Mouse (Mus musculus) liver, embryonic 11.5 days (tissue): ENCODE data around the gene Zbtb22. TPM values are rescaled to one million over a fixed set of nuclear protein-coding genes. Genes with fewer than 3 reads are reported as not detected.
"Not testable (repeated sequence)": the region's sequence is repeated elsewhere in the genome, so short reads cannot be mapped to it uniquely, and the experiment has no call there.

ENCODE experiments used
- ATAC-seq: fragments of 200-750 bp; cut with Nextera tagmentation; replicated peaks from 2 replicates; pipeline ENCODE4 v1.8.0; 2017; ENCODE audit warnings: moderate number of reproducible peaks, mild to moderate bottlenecking, moderate TSS enrichment, moderate library complexity; ENCODE audit not compliant: low FRiP score
- DNase-seq: peaks from one replicate; pipeline ENCODE4 v3.0.0-alpha.2; 2017; ENCODE audit warnings: low spot score
- H3K27ac ChIP-seq: fragments of 300-500 bp; sonication (generic); 2 replicates; pipeline ENCODE4 v1.5.1; 2014; ENCODE audit warnings: mild to moderate bottlenecking, low read depth, low read length, control low read depth
- H3K27me3 ChIP-seq: fragments of 300-500 bp; sonication (generic); replicated peaks from 2 replicates; pipeline ENCODE4 v1.6.1; 2014; ENCODE audit warnings: low read length, mixed read lengths; ENCODE audit not compliant: control insufficient read depth, insufficient read depth
- H3K36me3 ChIP-seq: fragments of 300-500 bp; sonication (generic); 2 replicates; pipeline ENCODE4 v1.6.1; 2014; ENCODE audit warnings: mild to moderate bottlenecking, low read length, moderate library complexity, mixed read lengths; ENCODE audit not compliant: control insufficient read depth, insufficient read depth
- H3K4me1 ChIP-seq: fragments of 300-500 bp; sonication (generic); replicated peaks from 2 replicates; pipeline ENCODE4 v1.6.1; 2014; ENCODE audit warnings: low read length, mixed read lengths; ENCODE audit not compliant: control insufficient read depth, insufficient read depth
- H3K4me2 ChIP-seq: fragments of 300-500 bp; sonication (generic); 2 replicates; pipeline ENCODE4 v1.6.1; 2014; ENCODE audit warnings: mild to moderate bottlenecking, control low read depth, moderate library complexity
- H3K4me3 ChIP-seq: fragments of 300-500 bp; sonication (generic); 2 replicates; pipeline ENCODE4 v1.5.1; 2014; ENCODE audit warnings: low read depth, low read length, control low read depth
- H3K9ac ChIP-seq: fragments of 300-500 bp; sonication (generic); 2 replicates; pipeline ENCODE4 v1.6.1; 2014; ENCODE audit warnings: low read depth, low read length, control low read depth
- H3K9me3 ChIP-seq: fragments of 300-500 bp; sonication (generic); 2 replicates; pipeline ENCODE4 v1.6.1; 2016; ENCODE audit warnings: low read length, inconsistent platforms, mixed read lengths; ENCODE audit not compliant: control insufficient read depth
- WGBS: fragments of 180-500 bp; shearing (Covaris S2); extraction: QIAGEN DNeasy Blood & Tissue Kit; methylation state at CpG from one replicate; pipeline ENCODE4 v1.1.7; 2014; 5-methylcytosine and 5-hydroxymethylcytosine counted together
- polyA plus RNA-seq: library from polyadenylated mRNA; unstranded; fragments of >200 nt; fragmentation: Nextera tagmentation; extraction: Ambion mirVana; gene quantifications from 2 replicates; pipeline ENCODE4 v1.2.1, GENCODE M21; 2014

Zbtb22 gene
- polyA plus RNA-seq, 1 experiment from 2014 or later: 13.0 TPM

DNA sequence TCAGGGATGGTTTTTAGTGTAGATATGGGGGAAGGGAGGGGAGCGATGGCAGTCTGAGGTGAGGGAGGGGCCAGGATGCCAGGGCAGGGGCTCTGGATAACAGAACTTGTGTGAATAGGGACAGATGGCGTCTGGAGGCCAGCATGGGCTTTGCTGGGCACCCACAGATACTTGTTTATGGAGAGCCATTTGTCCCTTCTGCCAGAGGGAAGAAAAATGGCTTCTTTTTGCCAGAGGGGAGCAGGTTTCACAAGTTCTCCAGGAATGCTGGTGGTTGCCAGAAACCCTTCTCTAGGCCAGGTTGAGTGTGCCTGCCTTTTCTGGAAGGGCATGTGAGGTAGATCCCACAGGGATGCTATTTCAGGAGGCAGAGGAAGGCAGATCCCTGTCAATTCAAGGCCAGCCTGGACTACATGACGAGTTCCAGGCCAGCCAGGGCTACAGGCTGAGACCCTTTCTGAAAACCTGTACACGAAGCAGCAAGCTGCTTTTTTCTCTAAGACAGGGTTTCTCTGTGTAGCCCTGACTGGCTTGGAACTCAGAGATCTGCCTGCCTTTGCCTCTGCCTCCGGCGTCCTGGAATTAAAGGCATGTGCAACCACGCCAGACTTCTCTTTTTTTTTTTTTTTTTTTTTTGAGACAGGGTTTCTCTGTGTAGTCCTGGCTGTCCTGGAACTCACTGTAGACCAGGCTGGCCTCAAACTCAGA lies 15.3 kb upstream of the Zbtb22 start:
- Histone ChIP-seq H3K4me3 (no peak overlapping the region), H3K9me3 (no peaks in the 10 kb centered on the region), H3K4me1 (peaks cover 36% of the 10 kb centered on the region), H3K4me2 (peak overlapping the region; percentile 7), H3K27me3 (no peaks in the 10 kb centered on the region), H3K36me3 (no peaks in the 10 kb centered on the region), H3K9ac (peak overlapping the region; percentile 48), H3K27ac (peak overlapping the region; percentile 87)
- WGBS: 64% methylated on average over 7 of the region's 7 CpGs
- ATAC-seq (no peak), DNase-seq (no peak)

DNA sequence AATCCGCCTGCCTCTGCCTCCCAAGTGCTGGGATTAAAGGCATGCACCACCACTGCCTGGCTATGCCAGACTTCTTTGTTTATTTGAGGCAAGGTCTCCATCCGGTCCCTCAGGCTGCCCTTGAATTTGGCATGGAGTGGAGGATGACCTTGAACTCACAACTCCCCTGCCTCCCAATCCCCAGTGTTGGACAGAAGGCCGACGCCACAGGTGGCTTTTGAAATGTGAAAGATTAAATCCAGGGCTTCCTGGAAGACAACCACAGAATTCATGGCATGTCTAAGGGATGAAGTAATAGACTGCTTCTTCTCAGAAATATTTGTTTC lies 14.8 kb upstream of the Zbtb22 start:
- H3K4me1 ChIP-seq: peaks cover 36% of the 10 kb centered on the region

DNA sequence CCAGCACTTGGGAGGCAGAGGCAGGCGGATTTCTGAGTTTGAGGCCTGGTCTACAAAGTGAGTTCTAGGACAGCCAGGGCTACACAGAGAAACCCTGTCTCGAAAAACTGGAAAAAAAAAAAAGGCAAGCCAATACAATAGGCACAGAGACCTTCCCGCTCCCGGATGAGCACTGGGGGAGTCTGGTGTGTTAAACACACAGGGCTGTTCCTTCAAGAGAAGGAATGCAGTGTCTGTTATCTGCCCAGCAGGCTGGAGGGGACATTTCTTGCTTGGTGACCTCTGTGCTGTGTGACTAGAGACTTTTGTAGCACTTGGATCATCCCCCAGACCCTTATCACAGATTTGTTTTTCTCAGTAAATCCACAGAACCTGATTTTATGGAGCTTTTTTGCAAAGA lies 14.1 kb upstream of the Zbtb22 start:
- Histone ChIP-seq H3K9ac (no peak overlapping the region), H3K4me1 (peaks cover 36% of the 10 kb centered on the region), H3K9me3 (no peaks in the 10 kb centered on the region), H3K27me3 (no peaks in the 10 kb centered on the region), H3K4me3 (no peak overlapping the region), H3K36me3 (no peaks in the 10 kb centered on the region), H3K4me2 (no peak overlapping the region), H3K27ac (no peak overlapping the region)
- no peak for DNase-seq
- ATAC-seq: no peak
- 70% methylated on average over 4 of the region's 4 CpGs for WGBS

More for the DNA sequence above, 14.8 kb upstream of the Zbtb22 start:
- WGBS: 90% methylated on average over 4 of the region's 4 CpGs
- Histone ChIP-seq H3K4me3 (no peak overlapping the region), H3K27ac (no peak overlapping the region), H3K27me3 (no peaks in the 10 kb centered on the region), H3K4me2 (no peak overlapping the region), H3K36me3 (no peaks in the 10 kb centered on the region), H3K9ac (no peak overlapping the region), H3K9me3 (no peaks in the 10 kb centered on the region)
- DNase-seq (no peak), ATAC-seq (no peak)

DNA sequence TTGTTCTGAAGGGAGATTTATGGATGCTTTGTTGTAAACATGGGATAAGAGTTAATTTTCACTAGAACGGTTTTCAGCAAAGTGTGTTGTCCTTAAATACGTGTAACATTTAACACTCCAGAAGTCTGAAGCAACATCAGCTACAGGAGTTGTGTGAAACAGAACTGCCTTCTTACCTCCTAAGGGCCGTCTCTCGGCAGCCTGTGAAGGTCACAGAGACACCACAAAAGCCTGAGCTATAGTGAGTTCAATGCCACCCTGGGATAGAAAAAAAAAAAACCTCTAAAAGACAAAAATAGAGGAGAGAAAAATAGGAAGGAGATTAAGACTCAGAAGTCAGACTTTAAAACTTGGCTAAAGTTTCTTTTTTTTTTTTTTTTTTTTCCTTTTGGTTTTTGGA lies 13.6 kb upstream of the Zbtb22 start:
- H3K9me3 ChIP-seq: no peaks in the 10 kb centered on the region
- H3K4me2 ChIP-seq: peak overlapping the region; percentile 37
- no peaks in the 10 kb centered on the region for H3K27me3 ChIP-seq
- no peak overlapping the region for H3K27ac ChIP-seq
- 67% methylated on average over 4 of the region's 4 CpGs for WGBS
- no peak for DNase-seq
- peaks cover 36% of the 10 kb centered on the region for H3K4me1 ChIP-seq
- H3K4me3 ChIP-seq: no peak overlapping the region
- H3K36me3 ChIP-seq: no peaks in the 10 kb centered on the region
- no peak overlapping the region for H3K9ac ChIP-seq
- ATAC-seq: no peak

DNA sequence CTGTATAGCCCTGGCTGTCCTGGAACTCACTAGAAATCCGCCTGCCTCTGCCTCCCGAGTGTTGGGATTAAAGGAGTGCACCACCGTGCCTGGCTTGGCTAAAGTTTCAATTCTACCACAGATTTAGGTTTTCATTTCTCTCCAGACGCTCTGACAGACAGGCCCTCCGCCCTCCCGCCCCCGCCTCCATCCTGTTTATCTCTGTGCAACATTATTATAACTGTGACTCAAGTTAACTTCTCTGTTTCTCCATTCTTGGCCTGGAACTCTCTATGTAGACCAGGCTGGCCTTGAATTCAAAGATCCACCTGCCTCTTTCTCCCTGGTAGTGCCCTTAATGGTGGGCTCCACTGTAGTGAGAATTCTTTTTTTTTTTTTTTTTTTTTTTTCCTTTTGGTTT lies 13.2 kb upstream of the Zbtb22 start:
- Histone ChIP-seq H3K4me1 (peaks cover 36% of the 10 kb centered on the region), H3K9me3 (no peaks in the 10 kb centered on the region), H3K4me2 (peak overlapping the region; percentile 37), H3K9ac (no peak overlapping the region), H3K4me3 (no peak overlapping the region), H3K36me3 (no peaks in the 10 kb centered on the region), H3K27me3 (no peaks in the 10 kb centered on the region), H3K27ac (peak overlapping the region; percentile 54)
- WGBS: 57% methylated on average over 7 of the region's 7 CpGs
- no peak for DNase-seq
- ATAC-seq: no peak

DNA sequence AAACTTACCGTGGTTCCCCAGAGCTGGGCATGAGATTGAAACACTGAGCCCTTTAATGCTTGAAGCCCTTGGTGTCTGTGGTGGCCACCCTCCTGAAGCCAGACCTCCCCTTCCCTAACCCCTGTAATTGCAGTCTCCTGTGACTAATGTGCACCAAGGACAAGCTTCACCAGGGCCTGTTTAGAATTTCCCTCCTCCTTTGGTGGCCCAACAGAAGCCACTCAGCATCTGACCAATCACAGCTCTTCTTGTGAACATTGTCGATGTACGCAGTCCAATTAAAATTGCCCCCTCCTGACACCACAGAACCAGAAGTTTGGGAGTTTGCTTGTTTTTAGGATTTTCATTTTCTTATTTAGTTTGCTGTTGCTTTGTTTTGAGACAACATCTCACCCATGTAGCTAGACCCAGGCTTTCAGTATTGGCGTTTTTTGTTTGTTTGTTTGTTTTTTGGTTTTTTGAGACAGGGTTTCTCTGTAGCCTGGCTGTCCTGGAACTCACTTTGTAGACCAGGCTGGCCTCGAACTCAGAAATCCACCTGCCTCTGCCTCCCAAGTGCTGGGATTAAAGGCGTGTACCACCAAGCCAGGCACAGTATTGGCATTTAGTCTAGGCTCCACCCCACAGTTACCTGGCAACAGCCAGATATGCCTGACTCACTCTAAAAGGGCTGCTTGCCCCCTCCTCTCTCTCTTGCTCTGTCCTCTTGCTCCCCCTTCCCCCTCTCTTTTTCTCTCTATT lies 11.6 kb upstream of the Zbtb22 start:
- not testable (repeated sequence) for ATAC-seq, H3K9ac ChIP-seq, DNase-seq, H3K4me3 ChIP-seq, H3K9me3 ChIP-seq, H3K4me2 ChIP-seq, H3K36me3 ChIP-seq, H3K27me3 ChIP-seq
- peaks cover 37% of the 10 kb centered on the region for H3K4me1 ChIP-seq
- 0 out of 2 replicates have a peak overlapping the region, but pooled peaks have one; percentile 11 for H3K27ac ChIP-seq
- 68% methylated on average over 6 of the region's 6 CpGs for WGBS

DNA sequence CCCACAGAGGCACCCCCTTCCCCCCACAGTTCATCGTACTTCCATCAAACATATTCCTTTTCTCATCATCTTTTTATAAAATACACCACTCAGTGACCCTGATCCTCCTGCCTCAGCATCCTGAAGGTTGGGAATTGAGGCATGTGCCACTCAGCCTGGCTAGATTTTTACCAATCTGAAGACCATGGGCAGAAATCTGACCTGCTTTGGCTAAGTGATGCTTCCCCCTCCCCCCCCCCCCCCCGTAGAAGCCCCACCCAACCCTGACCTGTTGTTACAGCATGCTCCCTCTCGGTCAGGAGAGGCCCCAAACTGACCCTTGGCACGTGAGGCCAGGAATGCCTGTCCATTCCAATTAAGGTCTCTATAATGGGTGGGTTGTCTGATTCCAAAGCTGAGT lies 10.9 kb upstream of the Zbtb22 start, which contains the start of gene Platr17:
Gene Platr17 (plus strand): TSS at position 301 of the 400 bp plus-strand sequence.
- H3K4me2 ChIP-seq, H3K27me3 ChIP-seq, DNase-seq, H3K4me3 ChIP-seq, H3K27ac ChIP-seq, H3K9me3 ChIP-seq, H3K9ac ChIP-seq, H3K36me3 ChIP-seq, ATAC-seq: not testable (repeated sequence)
- WGBS: 58% methylated on average over 3 of the region's 4 CpGs
- peaks cover 35% of the 10 kb centered on the region for H3K4me1 ChIP-seq

DNA sequence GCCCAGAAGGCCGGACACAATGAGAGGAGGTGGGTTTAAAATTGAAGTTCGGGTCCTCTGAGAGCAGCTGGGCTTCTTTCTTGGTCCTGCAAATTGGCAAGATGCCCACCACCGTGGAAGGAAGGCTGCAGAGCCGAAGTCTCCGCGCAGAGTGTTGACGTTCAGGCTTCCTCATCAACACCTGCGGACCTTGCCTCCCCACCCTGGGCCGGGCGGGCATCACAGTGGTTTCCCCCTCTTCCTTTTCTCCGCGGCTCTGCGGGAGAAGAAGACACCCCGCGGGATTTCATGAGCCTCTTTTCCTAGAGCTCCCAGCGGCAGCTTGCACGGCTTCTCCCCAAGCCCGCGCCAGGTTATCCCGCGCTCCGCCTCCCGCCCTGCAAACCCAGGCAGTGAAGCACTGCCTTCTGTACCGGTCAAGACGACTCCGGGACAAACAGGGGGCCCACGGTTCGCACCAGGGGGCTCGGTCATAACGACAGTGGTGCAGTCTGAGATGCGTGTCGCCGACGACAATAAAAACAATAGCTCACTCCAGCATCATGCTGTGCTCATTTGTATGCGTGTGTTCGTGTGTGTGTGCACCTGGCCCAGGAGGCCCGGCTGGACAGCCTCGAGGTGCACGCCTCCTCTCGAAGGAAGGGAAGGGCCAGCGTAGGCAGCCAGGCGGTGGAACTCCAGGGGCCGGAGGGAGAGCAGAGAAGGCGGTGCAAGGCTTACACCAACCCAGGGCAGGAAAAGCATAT lies 7.2 kb upstream of the Zbtb22 start:
- Histone ChIP-seq H3K9ac (peak overlapping the region; percentile 72), H3K4me1 (peaks cover 16% of the 10 kb centered on the region), H3K4me3 (peak overlapping the region; percentile 94), H3K9me3 (no peaks in the 10 kb centered on the region), H3K36me3 (peaks cover 26% of the 10 kb centered on the region), H3K27me3 (no peaks in the 10 kb centered on the region), H3K4me2 (peak overlapping the region; percentile 98), H3K27ac (peak overlapping the region; percentile 94)
- WGBS: under 1% methylated on average over 42 of the region's 44 CpGs
- peak; percentile 47 for ATAC-seq
- DNase-seq: peak; percentile 71
